20 mouse cellular contexts compared by ENCODE assay signal in the genomic region with DNA sequence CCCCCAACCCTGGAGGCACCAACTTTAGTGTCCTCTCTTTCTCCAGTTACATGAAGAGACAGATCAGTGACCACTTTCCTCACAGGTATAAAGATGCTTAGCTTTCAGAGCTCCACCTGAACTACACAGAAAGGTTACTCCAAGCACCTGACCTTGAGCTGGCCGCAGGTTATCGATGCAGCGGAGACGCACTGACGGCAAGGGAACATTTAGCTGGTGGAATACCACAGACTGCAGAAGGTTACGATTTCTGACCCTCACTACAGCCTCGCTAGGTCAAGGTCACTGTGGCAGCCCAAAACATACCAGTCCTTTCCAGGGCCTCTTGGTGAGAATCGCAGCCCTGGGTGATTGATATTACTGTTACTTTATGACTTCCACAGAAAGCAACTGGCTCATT. TPM values are rescaled to one million over a fixed set of nuclear protein-coding genes. Genes with fewer than 3 reads are reported as not detected.
DNase-seq lines count a peak whose midpoint lies in the region; TF ChIP-seq lines count a peak whose summit lies in the region.
"Had no signal": no experiment of that assay in that cellular context is flagged by ENCODE, and none has a peak within 500 bp of the region (broad histone marks: within the 10 kb centered on the region; RNA-seq: fewer than 3 reads in every experiment).

No protein-coding gene starts in this region.

- no peaks in the 10 kb centered on the region for H3K27me3 ChIP-seq in heart, adult 2 months (ENCODE audit: control insufficient read depth, insufficient read depth, low read length)
- H3K27me3 ChIP-seq: CH12.LX, Patski had no signal

- DNase-seq in adrenal gland, adult 2 months, result peak; percentile 24
- no peak for DNase-seq in adrenal gland, adult 18-20 months (ENCODE audit: low spot score in 2 of 2)
- peak; percentile 74 for DNase-seq in heart, adult 11 months
- no peak for DNase-seq in heart, adult 2 months
- DNase-seq: adrenal gland, adult 8-10 months; adrenal gland, postnatal 10 days; adrenal gland, postnatal 14 days; adrenal gland, postnatal 25 days; B cell, adult 2 months; cerebellum, adult 11 months; cerebellum, adult 11-12 months; cerebellum, adult 18-20 months; cerebellum, adult 2 months; cerebellum, adult 8-10 months had no signal

- no peak overlapping the region for H3K4me3 ChIP-seq in heart, adult 2 months

- no peak for TF ChIP-seq POLR2A in heart, adult 2 months (IDR thresholded peaks at IDR 0.05; ENCODE audit: insufficient read depth, low read depth, low read length)

- H3K79me2 ChIP-seq in heart, adult 2 months (replicated peaks; ENCODE audit: control insufficient read depth, insufficient read depth, low read length), result peaks cover 5% of the 10 kb centered on the region

- intact Hi-C loops in heart, adult 2 months (cut with DNase I), result no loop called here

- 95% methylated on average over 8 of the region's 8 CpGs for WGBS in heart, adult 2 months

- no peak for TF ChIP-seq EP300 in heart, adult 2 months (IDR thresholded peaks at IDR 0.05; ENCODE audit: insufficient read depth, low read depth, low read length)

- no peak for TF ChIP-seq CTCF in heart, adult 2 months (IDR thresholded peaks at IDR 0.05)

- peaks cover 6% of the 10 kb centered on the region; the same call in 1 of the 2 replicates for H3K4me1 ChIP-seq in heart, adult 2 months (ENCODE audit: control insufficient read depth, insufficient read depth, low read length)

- H3K36me3 ChIP-seq in heart, adult 2 months (ENCODE audit: control insufficient read depth, insufficient read depth, low read length), result peaks cover 4% of the 10 kb centered on the region; the same call in 1 of the 2 replicates

- no peak overlapping the region for H3K9ac ChIP-seq in heart, adult 2 months (ENCODE audit: low read depth, low read length)

- no peak overlapping the region for H3K27ac ChIP-seq in heart, adult 2 months

RNA-seq across cellular contexts. Expression of gene Rfxap, which starts 3.9 kb away (rescaled TPM):
- total RNA-seq in adrenal gland, adult 2 months (2021), result 10 to 100 TPM; 29.8 to 30.0 TPM
- polyA plus RNA-seq in adrenal gland, adult 2 months (2012; rRNA removed), result 16.4 and 16.7 TPM in 2 replicates
- total RNA-seq in adrenal gland, adult 18-20 months (2021), result 10 to 100 TPM; 25.0 to 31.7 TPM
- 10 to 100 TPM; 20.5 to 22.3 TPM for total RNA-seq in heart, adult 2 months (2021)
- 8.9 and 11.0 TPM in 2 replicates for polyA plus RNA-seq in heart, adult 2 months (2012; rRNA removed)

RNA-seq across cellular contexts. Expression of gene Smad9, which starts 48.3 kb away (rescaled TPM):
- 10 to 100 TPM; 14.4 to 15.7 TPM for total RNA-seq in adrenal gland, adult 2 months (2021)
- 13.2 and 23.2 TPM in 2 replicates for polyA plus RNA-seq in adrenal gland, adult 2 months (2012; rRNA removed)
- 10 to 100 TPM in 1 of 2 experiments, 1 to 10 TPM in 1; 9.8 to 19.8 TPM for total RNA-seq in adrenal gland, adult 18-20 months (2021)
- 1 to 10 TPM; 1.6 to 3.5 TPM for total RNA-seq in heart, adult 2 months (2021)
- polyA plus RNA-seq in heart, adult 2 months (2012; rRNA removed), result 1.0 and 1.5 TPM in 2 replicates
- total RNA-seq: MEL had no signal
- polyA plus RNA-seq: activated CD4-positive, CD25-positive, alpha-beta regulatory T cell, adult 4 months; CD4-positive, CD25-positive, alpha-beta regulatory T cell, adult 4 months; G1E had no signal

Comparison
In these comparisons a context has a peak if more than half of its experiments do, and no peak if none do; other contexts are left out.
1. DNase-seq: peak in adrenal gland, adult 2 months (single experiment) and heart, adult 11 months (single experiment); none in adrenal gland, adult 18-20 months (0 of 2) and heart, adult 2 months (0 of 2).